Mouse (Mus musculus) lung, adult 2 months (tissue): ENCODE measurements around the gene Etfrf1. TPM values are rescaled to one million over a fixed set of nuclear protein-coding genes. Genes with fewer than 3 reads are reported as not detected.

Source experiments
- DNase-seq: peaks from one replicate; pipeline ENCODE4 v3.0.0; 2022
- H3K4me1 ChIP-seq: fragments of 200-500 bp; 2 replicates; pipeline ENCODE4 v1.6.1; 2011; ENCODE audit warnings: low read length; ENCODE audit not compliant: control insufficient read depth, insufficient read depth
- H3K4me3 ChIP-seq: fragments of 200-500 bp; replicated peaks from 2 replicates; pipeline ENCODE3; 2011; ENCODE audit warnings: low read depth, mild to moderate bottlenecking, control low read depth, low read length; ENCODE audit errors: extremely low read depth
- CTCF ChIP-seq: fragments of 200-500 bp; IDR thresholded peaks from 2 replicates; pipeline ENCODE4 v1.5.1; 2011; ENCODE audit warnings: mild to moderate bottlenecking, low read length, control low read depth; ENCODE audit not compliant: insufficient read depth
- POLR2A ChIP-seq: fragments of 200-500 bp; IDR thresholded peaks from 2 replicates; pipeline ENCODE4 v1.6.1; 2011; ENCODE audit warnings: low read depth, mild to moderate bottlenecking, control low read depth, low read length, borderline replicate concordance; ENCODE audit errors: extremely low read depth
- WGBS: fragments of 180-500 bp; shearing (Covaris S2); methylation state at CpG from one replicate; pipeline ENCODE4 v1.1.7; 2018; 5-methylcytosine and 5-hydroxymethylcytosine counted together
- polyA plus RNA-seq: library from polyadenylated mRNA; depleted of rRNA; stranded (reverse); fragments of >200 nt; gene quantifications from 2 replicates; pipeline ENCODE4 v1.2.3, GENCODE M21; 2012; rRNA removed

Etfrf1 gene
- polyA plus RNA-seq, 1 experiment: 8.3 TPM

GRCm38 (mm10) chr6:145250185-145250791 is 39.4 kb downstream of the Etfrf1 start, which contains the start of gene Kras:
Gene Kras (minus strand): TSS chr6:145250239.
- under 1% methylated on average over 48 of the region's 83 CpGs for WGBS

GRCm38 (mm10) chr6:145250820-145251219 is 39.9 kb downstream of the Etfrf1 start:
- Histone ChIP-seq H3K4me1 (no peaks in the 10 kb centered on the region; the same call in 1 of the 2 replicates), H3K4me3 (peak overlapping the region; percentile 73)
- 23% methylated on average over 16 of the region's 16 CpGs for WGBS
- TF ChIP-seq POLR2A (no peak), CTCF (no peak)
- no peak for DNase-seq

More at GRCm38 (mm10) chr6:145250185-145250791, 39.4 kb downstream of the Etfrf1 start, which contains the start of gene Kras:
- DNase-seq: peak; percentile 88
- TF ChIP-seq CTCF (no peak), POLR2A (0 out of 2 replicates have a peak, but pooled peaks have one; percentile 9)
- no peaks in the 10 kb centered on the region; the same call in 1 of the 2 replicates for H3K4me1 ChIP-seq
- H3K4me3 ChIP-seq: peak within 1 kb of the TSS; percentile 73

DNA sequence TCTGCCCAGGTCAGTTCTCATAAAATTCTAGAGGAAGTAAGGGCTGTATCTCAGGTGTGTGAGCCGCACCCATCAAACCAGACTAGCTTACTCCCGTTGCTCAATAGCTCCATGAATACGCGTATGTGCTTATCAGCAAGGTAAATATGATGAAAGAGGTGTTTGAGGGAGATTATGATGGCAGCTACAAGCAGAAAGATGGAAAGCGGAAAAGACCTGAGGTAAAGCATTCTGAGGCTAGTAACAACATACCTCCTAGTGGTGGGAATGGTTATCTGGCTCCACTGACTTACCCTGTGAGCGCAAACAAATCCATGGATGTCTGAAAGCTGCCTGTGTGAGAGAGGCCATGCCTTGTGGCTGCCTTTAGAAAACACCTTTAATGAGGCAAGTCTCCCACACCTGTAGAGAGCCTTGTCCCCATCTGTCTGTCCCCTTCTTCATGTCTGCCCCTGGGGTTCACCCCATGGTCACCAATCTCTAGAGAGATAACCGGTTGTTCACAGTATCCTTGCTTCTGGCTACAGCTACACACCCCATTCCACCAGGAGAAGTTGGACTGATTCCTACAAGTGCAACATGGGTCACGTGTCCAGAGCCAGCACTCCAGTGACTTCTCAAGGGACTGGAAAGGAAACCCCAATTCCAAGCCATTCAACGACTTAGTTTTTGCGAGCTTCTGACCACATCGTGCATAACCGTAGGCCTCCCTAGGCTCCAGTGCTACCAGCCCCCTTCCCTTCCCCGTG is 45.2 kb downstream of the Etfrf1 start:
- WGBS: 59% methylated on average over 13 of the region's 13 CpGs
- TF ChIP-seq CTCF: no peak
- TF ChIP-seq POLR2A: no peak
- no peak overlapping the region for H3K4me3 ChIP-seq
- peaks cover 3% of the 10 kb centered on the region; the same call in 1 of the 2 replicates for H3K4me1 ChIP-seq
- DNase-seq: peak; percentile 46

DNA sequence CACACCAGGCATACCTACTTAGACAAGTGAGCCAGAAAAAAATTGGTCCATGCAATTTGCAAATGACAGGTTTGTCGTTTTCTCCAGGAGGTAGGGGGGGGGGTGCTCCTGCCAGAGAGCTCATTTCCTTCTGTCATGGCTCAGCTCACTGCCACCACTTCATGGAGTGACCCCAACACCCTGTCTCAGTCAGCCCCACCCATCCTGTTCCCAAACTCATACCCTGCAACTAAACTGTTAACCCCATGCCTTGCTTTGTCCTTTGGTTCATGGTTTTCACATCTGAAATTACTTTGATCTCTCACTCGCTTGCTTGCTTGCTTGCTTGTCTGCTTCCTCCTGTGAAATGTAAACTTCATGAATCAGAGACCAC is 45.8 kb downstream of the Etfrf1 start:
- H3K4me1 ChIP-seq: peaks cover 3% of the 10 kb centered on the region; the same call in 1 of the 2 replicates
- no peak for TF ChIP-seq POLR2A
- no peak for TF ChIP-seq CTCF
- peak; percentile 6 for DNase-seq
- no peak overlapping the region for H3K4me3 ChIP-seq
- 21% methylated on average over 2 of the region's 2 CpGs for WGBS

DNA sequence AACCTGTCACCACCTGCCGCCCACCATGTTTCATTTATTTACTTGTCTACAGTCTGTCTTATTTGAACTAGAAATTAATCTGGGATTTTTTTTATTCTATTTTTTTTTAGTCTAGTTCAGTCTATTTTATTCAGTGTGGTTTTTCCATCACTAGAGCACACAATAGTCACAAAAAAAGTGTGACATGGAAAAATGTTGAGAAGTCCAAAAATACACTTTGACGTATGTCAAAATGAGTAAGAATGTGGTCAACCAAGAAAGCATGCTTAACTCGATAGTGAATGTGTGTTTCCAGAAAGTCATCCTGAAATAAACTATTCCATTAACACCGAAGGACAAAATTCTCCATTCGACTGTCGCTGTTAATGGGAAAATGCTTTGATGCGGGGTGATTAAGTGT is 51.4 kb downstream of the Etfrf1 start:
- Histone ChIP-seq H3K4me1 (no peaks in the 10 kb centered on the region), H3K4me3 (no peak overlapping the region)
- DNase-seq: no peak
- WGBS: 86% methylated on average over 7 of the region's 7 CpGs
- no peak for TF ChIP-seq POLR2A
- TF ChIP-seq CTCF: no peak

Other genes with a start within 250 kb of the Etfrf1 start
- gene Bcat1, start 134.9 kb upstream of the Etfrf1 start, polyA plus RNA-seq: 0.10 and 0.21 TPM in 2 replicates
- gene Lrmp, start 95.5 kb upstream of the Etfrf1 start, polyA plus RNA-seq: 12.3 and 15.2 TPM in 2 replicates
- gene Casc1, start 129 bp upstream of the Etfrf1 start, polyA plus RNA-seq: 3.2 and 4.5 TPM in 2 replicates
- 23.2 and 27.7 TPM in 2 replicates for gene Kras, start 39.1 kb downstream of the Etfrf1 start, polyA plus RNA-seq